Mouse (Mus musculus): ENCODE measurements around the gene Farp1. TPM values are rescaled to one million over a fixed set of nuclear protein-coding genes. Genes with fewer than 3 reads are reported as not detected.

Farp1 gene
- total RNA-seq, 2 experiments from 2014 or later: 41.6 to 58.5 TPM

DNA sequence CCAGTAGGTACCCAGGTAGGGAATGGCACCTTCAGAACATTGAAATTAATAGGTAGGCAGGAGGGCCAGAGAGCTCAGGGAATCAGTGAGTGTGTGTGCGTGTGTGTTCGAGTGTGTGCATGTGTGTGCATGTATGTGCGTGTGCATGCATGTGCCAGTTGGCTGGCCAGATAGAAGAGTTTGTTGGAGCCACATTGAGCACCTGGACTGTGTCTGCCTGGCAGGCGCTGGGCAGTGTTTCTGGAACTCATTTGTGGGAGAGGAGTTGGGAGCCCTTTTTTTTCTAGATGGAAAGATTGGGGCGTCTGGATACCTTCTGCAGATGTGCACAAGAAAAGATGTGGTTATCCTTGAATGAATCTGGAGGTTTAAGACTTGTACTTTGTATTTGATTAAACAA is 19.1 kb downstream of the Farp1 start:
- no peak for DNase-seq (ENCODE audit: low spot score in 2 of 2)

DNA sequence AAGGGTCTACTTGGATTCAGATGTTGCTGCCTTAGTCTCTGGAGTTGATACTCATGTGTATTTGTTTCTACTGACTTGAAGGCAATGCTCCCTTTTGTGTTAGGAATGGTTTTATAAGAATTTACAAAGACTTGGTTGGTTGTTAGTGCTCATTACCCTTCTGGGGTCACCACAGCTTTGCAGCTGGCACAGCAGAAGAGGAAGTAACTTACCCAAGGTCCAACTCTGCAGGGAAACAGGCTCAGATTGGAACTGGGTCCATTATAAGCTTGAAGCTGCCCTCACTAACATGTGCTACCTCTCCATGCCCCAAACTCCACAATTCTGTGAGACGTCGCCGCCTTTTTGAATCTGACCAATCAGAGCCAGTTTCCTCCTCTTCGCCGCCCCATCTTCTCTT is 22.8 kb downstream of the Farp1 start:
- no peak for DNase-seq (ENCODE audit: low spot score in 2 of 2)

DNA sequence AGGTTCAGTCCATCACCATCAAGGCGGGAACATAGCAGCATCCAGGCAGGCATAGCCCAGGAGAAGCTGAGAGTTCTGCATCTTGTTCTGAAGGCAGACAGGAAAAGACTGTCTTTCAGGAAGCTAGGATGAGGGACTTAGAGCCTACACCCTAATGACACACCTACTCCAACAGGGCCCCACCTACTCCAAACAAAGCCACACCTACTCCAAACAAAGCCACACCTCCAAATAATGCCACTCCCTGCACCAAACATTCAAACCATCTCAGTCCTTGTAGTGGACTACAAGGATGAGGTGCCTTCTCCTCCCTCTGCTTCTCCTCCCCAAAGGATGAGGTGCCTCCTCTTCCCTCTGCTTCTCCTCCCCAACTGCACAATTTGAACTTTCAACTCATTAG is 23.5 kb downstream of the Farp1 start:
- no peak for DNase-seq (ENCODE audit: low spot score in 2 of 2)

DNA sequence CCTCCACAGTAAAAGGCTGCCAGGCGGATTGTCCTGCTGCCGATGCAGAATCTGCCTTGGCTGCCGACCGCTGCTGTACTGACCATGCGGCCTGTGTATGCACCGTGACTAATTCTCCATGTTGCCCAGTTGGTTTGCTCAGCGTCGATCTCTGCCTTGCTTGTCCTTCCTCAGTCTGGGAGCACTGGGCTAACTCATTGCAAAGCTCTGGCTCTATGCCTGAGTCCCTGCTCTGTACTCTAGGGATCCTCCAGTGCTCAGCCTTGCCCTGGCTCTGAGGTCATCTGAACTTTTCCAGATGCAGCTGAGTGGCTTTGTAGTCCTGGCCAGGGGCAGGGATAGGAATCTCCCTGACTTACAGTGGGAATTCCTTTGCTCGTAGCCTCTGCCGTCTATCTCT is 24.3 kb downstream of the Farp1 start:
- no peak for DNase-seq (ENCODE audit: low spot score in 2 of 2)

DNA sequence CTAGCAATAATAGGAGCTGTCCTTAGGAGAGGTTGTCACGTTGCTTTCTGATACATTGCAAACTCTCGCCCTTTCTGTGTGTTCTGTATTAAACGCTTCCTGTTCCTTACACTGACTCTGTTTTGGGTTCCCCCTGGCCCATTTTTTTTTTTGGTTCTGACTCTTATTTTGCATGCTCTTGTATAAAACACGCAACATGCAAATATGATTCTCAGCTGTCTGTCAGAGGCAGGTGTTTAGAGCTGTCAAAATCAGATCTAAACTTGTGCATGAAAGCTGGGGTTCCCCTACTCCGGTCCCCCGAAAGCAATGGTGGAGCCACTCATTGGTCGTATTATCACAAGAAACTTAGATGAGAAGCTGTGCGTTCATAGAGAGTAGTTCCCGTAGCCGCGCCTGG is 25.5 kb downstream of the Farp1 start:
- no peak for DNase-seq (ENCODE audit: low spot score in 2 of 2)

DNA sequence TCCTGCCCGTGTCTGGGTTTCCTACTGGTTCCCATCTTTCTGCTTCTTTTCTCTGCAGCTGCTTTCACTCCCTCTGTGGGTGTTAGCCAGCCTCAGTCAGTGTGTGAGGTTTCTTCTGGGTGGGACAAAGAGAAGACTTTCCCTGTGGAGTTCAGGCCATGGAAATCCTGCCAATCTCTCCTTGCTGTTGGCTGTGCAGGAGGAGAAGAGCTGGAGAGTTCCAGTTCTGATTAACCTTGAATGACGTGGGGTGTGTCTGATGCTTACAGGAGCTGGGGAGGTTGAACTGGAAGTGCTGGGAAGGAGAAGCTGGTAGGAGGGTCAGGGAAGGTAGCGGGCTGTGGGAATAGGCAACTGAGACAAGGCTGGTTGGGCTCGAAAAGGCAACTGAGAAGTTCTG is 26.7 kb downstream of the Farp1 start:
- DNase-seq (ENCODE audit: low spot score in 2 of 2): no peak

DNA sequence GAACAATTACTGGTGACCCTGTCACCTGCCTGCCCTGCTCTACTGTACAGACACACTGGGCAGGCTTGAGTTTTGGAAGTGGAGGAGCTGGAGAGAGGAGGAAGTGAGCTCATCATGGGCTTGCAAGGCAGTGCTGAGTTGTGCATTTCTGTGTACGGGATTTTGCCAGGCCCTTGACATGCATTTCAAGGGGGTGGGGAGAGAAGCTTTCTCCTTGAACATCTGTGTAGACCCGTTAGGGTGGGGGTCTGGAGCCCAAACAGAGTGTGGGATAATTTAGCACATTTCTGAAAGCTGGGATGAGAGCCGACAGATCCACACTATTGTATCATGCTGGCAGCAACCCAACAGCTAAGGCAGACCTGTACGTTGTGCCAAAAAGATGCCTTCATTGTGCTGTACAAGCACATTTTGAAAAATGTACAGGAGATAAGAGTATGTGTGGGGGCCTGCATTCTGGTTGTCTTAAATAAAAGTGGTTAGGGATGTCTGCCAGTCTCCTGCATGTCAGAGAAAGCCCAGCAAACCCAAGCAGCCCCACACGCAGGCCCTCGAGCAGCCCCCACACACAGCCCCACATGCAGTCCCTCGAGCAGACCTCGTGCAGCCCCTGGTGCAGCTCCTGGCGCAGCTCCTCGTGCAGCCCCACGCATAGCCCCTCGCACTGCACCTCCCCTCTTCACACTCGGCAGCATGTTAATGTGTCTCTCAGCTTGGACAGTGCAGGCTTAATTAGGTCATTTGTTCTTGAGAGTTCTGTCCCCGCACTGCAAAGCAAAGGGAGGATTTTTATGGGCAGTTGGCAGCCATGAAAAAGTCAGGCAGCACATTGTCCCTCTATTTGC is 27.5 kb downstream of the Farp1 start:
- DNase-seq (ENCODE audit: low spot score in 2 of 2): no peak

DNA sequence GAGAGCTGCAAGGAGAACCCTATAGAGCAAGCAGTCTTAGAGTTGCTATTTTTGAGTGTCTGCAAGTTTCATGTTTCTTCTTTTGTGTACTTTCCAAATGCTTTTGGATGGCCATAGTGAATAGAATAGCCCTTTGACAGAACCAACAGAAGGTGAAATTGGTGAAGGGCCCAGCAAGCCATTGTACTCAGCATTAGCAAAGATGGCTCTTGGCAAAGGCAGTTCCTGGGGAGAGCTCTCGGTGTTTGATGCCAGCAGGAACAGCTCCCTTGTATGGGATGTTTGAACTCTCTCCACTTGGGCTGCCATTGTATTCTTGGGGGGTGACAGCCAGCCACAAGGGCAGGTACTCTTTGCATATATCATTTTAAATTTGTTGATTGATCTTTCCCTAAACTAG is 29.7 kb downstream of the Farp1 start:
- no peak for DNase-seq (ENCODE audit: low spot score in 2 of 2)

DNA sequence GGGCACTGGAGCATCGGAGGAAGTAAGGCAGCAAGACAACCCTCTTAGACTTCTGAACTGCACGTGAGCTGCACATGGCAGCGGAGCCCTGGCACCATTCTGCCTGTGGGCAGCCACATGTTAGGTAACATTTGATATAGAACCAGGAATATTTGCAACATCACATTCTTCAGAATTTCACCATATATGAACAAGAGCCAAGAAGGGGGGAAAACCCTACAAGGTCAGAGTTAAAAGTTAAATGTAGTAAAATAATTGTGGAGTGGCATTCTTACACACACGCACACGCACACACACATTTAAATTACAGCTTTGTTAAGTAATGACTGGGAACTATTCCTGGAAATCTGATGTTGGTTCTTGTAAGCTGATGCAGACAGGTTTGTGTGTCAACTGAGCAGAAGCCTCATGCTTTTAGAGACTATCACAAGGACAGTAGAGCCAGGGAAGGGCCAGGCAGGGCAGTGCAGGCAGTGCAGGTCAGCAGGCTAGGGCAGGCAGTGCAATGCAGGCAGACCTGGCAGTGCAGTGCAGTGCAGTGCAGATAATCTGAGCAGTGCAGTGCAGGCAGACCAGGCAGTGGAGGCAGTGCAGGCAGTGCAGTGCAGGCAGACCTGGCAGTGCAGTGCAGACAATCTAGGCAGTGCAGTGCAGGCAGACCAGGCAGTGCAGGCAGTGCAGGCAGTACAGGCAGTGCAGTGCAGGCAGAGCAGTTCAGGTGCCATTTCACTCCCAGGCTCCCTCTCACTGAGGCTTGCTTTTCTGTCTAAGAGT is 38.3 kb downstream of the Farp1 start:
- no peak for DNase-seq (ENCODE audit: low spot score in 2 of 2)

DNA sequence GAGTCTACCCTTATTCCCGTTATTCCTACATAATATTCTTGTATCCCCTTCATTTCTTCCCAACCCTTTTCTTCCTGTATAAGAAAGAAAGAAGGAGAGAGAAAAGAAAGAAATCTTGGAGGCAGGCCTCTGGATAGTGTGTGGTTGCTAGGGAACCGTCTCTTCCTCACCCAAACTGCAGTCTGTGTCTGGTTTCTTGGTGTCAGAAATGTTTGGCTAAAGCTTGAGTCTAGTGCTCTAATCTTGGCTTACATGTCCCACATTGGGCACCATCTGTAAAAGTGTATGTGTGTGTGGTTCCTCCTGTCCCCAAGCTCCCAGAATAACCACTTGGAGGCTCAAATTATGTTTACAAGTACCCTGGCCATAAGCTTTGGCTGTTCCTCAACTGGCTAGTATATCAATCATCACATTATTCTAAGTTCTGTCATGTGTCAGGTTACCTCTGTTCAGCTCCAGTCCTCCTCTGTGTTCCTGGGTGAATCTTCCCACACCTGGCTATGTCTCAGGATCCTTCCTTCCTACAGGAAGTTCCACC is 39.3 kb downstream of the Farp1 start:
- DNase-seq (ENCODE audit: low spot score in 2 of 2): no peak

DNA sequence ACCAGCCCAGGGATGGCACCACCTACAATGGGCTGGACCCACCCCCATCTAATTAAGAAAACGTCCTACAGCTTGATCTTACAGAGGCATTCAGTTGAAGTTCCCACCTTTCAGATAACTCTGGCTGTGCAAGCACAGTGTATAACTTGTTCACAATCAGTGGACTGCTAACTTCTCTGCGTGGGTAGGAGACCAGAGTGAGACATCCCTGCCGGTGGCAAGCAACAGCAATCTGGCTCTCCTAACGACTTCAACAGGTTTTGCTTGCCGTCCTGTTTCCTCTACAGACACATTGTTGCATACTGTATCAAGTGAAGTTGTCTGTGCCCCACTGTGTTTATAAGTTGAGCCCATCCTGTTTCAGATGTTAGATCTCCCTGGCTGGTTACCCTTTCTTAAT is 45.7 kb downstream of the Farp1 start:
- no peak for DNase-seq (ENCODE audit: low spot score in 2 of 2)

DNA sequence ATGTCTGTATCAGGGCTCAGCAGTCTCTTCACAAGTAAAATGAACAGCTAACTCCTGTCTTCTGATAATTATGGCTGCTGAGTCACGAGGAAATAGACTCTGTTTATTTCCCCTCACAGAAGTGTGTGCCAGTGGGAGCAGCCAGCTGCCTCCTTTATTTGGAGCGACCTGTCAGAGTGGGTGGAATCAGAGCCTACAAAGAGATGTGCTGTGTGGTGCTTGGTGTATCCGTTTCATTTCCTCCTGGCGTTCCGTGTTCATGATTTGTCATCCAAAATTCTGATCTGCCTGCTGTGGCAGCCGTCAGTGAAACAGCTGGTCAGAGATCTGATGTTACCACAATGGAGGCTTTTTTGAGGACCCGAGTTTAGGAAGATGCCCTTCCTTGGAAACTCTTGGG is 47.3 kb downstream of the Farp1 start:
- no peak for DNase-seq (ENCODE audit: low spot score in 2 of 2)

DNA sequence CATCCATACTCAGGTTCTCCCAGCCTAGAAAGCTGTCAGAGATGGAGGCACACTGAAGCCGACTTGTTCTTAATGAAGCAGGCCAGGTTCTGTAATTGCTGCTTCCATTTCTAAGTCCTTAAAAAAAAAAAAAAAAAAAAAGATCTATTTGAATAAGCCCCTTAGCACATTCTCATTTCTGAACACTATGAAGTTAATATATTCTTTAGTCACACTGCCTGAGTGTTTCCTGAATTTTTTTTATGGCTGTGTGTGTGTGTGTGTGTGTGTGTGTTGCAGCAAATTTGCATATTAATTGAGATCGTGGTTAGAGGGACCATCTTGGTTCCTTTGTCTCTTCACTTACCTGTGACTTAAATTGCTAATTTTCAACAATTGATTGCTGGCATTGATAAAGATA is 47.8 kb downstream of the Farp1 start:
- DNase-seq (ENCODE audit: low spot score in 2 of 2): no peak

DNA sequence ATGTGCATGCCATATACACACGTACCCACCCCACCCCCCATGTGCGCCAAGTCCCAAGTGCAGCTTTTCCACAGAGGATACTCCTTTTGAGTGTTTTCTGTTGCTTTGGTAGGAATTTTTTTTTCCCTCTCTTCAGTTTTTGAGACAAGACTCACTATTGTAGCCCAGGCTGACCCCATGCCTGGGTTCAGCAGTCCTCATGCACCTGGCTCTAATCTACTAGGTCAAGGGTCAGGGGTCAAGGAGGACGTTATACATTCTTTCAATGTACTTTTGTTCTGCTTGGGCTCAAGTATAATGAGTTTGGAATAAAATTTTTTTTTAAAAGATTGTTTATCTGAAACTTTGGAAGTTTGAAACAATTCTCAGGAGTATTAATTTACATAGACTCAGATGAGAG is 48.4 kb downstream of the Farp1 start:
- DNase-seq (ENCODE audit: low spot score in 2 of 2): no peak

DNA sequence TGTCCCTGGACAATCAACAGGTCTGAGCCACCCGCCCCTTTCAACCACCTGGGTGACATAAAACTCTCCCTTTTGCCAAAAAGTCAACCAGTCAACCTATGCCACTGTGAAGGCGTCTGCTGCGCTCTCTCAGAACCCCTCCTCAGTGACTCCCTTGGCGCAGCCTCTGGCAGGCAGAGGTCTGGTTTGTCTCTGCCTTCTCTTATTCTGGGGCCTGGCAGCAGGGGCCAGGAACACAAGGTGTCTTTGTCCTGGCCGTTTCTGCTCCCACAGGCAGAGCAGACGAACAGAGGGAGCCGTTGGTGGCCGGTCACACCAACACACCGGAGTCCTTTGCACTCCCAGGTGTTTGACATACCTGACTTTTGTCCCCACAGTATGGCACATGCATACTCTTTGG is 57.5 kb downstream of the Farp1 start:
- no peak for DNase-seq (ENCODE audit: low spot score in 2 of 2)

DNA sequence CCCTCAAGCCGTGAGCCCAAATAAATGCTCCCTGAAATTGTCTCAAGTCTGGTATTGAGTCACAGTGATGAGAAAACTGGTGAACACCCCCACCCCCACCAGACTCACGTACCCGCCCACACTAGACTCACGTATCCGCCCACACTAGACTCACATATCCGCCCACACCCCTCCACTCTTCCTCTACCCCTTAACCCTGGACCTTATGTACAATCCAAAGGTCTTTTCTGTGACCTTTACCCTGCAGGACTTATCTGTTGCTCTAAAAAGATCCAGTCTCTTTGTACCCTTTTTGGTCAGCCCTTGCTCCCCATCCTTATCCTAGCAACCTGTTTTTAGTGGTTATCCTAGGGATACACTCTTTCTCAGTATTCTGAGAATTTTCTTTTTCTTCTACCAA is 58.9 kb downstream of the Farp1 start:
- no peak for DNase-seq (ENCODE audit: low spot score in 2 of 2)

DNA sequence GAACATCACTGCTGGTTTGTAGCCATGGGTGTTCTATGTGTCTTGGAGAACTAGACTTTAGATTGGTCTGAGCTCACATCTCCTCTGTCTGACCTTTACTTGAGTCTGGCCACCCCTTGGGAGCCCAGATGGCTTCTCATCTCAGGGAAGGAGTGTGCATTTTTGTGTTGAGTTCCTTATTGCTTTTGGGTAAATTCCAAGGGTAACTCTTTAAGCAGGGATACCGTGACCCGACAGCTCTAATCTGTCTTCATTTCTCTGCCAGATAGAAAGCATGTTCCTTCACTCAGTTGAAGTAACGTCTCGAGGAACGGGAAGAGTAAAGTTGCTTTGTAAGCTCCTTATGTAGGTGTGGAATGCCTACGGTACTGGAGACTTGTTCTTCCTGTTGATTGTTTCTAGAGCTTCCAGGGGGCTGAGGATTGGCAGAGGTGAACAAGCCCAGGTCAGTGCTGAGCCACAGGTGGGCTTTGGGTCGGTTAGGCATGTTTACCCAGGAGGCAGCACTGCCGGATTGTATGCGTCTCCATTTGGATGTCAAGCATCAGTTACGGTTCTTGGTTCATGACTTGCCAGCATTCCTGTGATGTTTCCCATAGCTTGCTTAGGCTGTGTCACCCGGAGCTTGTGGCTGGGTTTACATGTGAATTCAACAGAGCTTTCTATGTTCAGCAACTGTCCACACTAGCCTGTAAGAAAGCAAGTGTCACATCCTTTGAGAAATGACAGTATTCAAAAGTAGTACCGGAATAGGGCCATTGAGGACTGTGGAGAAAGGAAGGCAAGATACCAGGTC is 62.8 kb downstream of the Farp1 start:
- DNase-seq (ENCODE audit: low spot score in 2 of 2): no peak

DNA sequence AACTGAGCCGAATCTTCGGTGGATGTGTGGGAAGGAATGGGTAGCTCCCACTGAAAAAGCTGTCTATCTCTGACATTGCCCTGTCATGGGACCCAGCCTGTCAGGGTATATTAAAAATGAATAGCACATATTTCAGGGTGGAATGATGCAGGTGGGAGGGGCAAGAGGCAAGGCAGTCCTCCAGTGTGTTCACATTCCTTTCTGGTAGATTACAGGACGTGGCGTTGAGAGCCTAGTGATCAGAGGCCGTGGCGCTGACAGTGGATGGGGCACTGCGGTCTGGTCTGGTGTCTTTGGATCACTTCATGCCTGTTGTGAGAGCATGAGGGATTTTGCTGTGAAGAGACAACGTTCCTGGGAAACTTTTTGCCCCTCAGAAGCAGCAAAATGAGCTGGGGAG is 64.1 kb downstream of the Farp1 start:
- DNase-seq (ENCODE audit: low spot score in 2 of 2): no peak

DNA sequence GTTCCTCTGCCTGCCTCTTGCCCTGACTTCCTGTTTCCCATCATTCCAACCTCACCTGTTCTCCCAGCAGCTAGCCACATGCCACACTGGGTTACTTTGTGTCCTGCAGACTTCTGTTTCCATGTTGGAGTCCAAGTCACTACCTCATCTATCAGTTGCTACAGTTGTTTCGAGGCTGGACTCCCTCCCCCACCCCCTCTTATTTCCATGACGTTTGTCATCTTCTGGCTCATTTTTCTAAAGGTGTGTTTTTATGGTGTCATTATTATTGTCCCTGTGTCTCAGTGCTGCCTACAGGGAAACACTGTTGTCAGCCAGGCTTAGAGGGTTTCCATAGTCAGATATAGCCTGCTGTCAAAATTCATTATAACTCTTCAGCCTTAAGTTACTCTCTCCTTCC is 64.9 kb downstream of the Farp1 start:
- no peak for DNase-seq (ENCODE audit: low spot score in 2 of 2)

DNA sequence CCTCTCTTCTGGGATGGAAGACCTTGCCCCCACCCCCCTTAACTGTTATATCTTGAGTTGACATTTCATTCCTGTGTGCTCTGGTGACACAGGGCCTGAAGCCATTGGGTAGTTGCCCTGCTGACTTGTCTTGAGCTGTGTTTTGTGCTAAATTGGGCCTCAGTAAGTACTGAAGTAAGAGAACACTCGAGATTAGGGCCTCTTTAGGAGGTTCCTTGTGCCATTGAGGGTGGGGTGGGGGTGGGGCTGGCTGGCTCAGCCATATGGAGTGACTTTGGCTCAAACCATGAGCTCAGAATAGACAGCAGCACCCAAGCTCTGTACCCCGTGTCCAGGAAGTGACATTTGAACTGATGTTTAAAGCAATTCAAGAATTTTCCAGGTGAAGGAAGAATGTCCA is 65.8 kb downstream of the Farp1 start:
- no peak for DNase-seq (ENCODE audit: low spot score in 2 of 2)

DNA sequence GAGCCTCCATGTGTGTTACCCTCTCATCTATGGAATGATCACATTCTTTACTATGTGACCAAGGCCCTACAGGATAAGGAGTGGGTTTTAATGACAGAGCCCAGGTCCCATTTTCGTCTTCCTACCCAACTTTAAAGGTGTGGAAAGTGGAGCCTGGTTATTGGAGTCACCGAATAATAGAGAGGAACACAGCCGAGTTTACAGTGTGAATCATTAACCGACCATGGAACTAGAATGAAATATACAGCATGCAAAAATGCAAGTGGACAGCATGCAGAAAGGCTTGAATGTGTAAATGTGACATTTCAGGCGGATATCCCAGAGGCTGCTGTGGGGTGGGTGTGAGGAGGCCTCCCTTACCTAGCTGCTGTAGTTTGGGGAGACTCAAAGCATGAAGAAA is 66.5 kb downstream of the Farp1 start:
- no peak for DNase-seq (ENCODE audit: low spot score in 2 of 2)

DNA sequence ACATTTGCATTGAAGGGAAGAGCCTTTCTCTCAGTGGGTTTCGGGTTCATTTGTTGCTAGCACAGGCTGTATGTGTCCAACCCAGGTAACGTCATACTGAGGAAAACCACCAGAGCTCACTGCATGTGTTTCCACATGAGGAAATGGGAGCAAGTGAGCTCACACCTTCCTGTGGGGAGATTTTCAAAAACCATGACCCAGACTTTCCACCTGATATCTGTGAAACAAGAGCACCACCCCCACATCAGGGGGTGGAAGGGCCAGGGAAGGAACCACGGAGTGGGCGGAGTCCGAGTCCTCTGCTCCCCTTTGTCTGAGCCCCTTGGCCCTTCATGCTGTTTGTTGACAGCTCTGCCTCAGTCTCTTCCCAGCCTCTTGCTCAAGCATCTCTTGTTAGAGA is 67.6 kb downstream of the Farp1 start:
- no peak for DNase-seq (ENCODE audit: low spot score in 2 of 2)
